Comparison of ENCODE assay signal across 35 mouse cellular contexts in genomic region chr15:25720263-25720662, GRCm38 (mm10).
"Had no signal": no experiment of that assay in that cellular context is flagged by ENCODE, and none has a peak within 500 bp of the region (broad histone marks: within the 10 kb centered on the region; RNA-seq: fewer than 3 reads in every experiment).

No protein-coding gene starts in this region.

- H3K36me3 ChIP-seq: heart, embryonic 15.5 days; hindbrain, embryonic 12.5 days; hindbrain, embryonic 13.5 days; hindbrain, embryonic 15.5 days had no signal

- H3K4me3 ChIP-seq: heart, embryonic 12.5 days; heart, embryonic 13.5 days; heart, embryonic 15.5 days; hindbrain, embryonic 10.5 days; hindbrain, embryonic 12.5 days; hindbrain, embryonic 13.5 days; hindbrain, embryonic 15.5 days; intestine, embryonic 15.5 days; kidney, embryonic 15.5 days; layer of hippocampus, adult 2 months; left cerebral cortex, adult 2 months had no signal

- H3K4me1 ChIP-seq: heart, embryonic 15.5 days had no signal

- DNase-seq: heart, postnatal 10 days; heart, postnatal 14 days; heart, postnatal 36 days; heart, postnatal 4 days; kidney, adult 11 months; kidney, adult 18-20 months; kidney, adult 2 months; kidney, adult 8-10 months; kidney, adult 9 months; kidney, postnatal 10 days; kidney, postnatal 14 days; kidney, postnatal 25 days; kidney, postnatal 36 days; kidney, postnatal 4 days; layer of hippocampus, adult 9-11 months; layer of hippocampus, postnatal 36 days had no signal

- H3K4me2 ChIP-seq: heart, embryonic 11.5 days; heart, embryonic 12.5 days; heart, embryonic 13.5 days; heart, embryonic 15.5 days; hindbrain, embryonic 12.5 days; hindbrain, embryonic 13.5 days; hindbrain, embryonic 14.5 days; hindbrain, embryonic 15.5 days; intestine, embryonic 15.5 days; kidney, embryonic 15.5 days had no signal

- H3K27me3 ChIP-seq: heart, embryonic 12.5 days; heart, embryonic 13.5 days; heart, embryonic 15.5 days; hindbrain, embryonic 12.5 days; hindbrain, embryonic 15.5 days; intestine, embryonic 15.5 days; kidney, embryonic 15.5 days had no signal

- H3K27ac ChIP-seq: heart, embryonic 13.5 days; heart, embryonic 15.5 days; hindbrain, embryonic 10.5 days; hindbrain, embryonic 12.5 days; hindbrain, embryonic 13.5 days; hindbrain, embryonic 14.5 days; hindbrain, embryonic 15.5 days; hindbrain, postnatal 0 days; intestine, embryonic 15.5 days; kidney, embryonic 15.5 days; kidney, postnatal 0 days; layer of hippocampus, adult 2 months; left cerebral cortex, adult 2 months had no signal

- H3K9me3 ChIP-seq: heart, embryonic 12.5 days; heart, embryonic 13.5 days; heart, embryonic 15.5 days; hindbrain, embryonic 10.5 days; hindbrain, embryonic 12.5 days; hindbrain, embryonic 13.5 days; hindbrain, embryonic 15.5 days; intestine, embryonic 15.5 days; kidney, embryonic 15.5 days had no signal

- ATAC-seq: hindbrain, embryonic 16.5 days; hindbrain, postnatal 0 days; inflammation-experienced regulatory T-cells, adult 6 months; intestine, embryonic 15.5 days; intestine, embryonic 16.5 days; intestine, postnatal 0 days had no signal

- H3K9ac ChIP-seq: heart, embryonic 12.5 days; heart, embryonic 13.5 days; heart, embryonic 15.5 days; hindbrain, embryonic 12.5 days; hindbrain, embryonic 13.5 days; hindbrain, embryonic 14.5 days; hindbrain, embryonic 15.5 days; intestine, embryonic 15.5 days; kidney, embryonic 15.5 days had no signal
